Mouse (Mus musculus): Measurements from ENCODE around the gene Frs3.

GRCm38 (mm10) chr17:47740186-47740585, 51.4 kb downstream of the Frs3 start:
- TF ChIP-seq CTCF (IDR thresholded peaks at IDR 0.05; ENCODE audit: low read depth): peak; percentile 41
- TF ChIP-seq EP300 (IDR thresholded peaks at IDR 0.05; ENCODE audit: low read depth): no peak
